Mouse (Mus musculus) testis, postnatal 10 days (tissue): ENCODE results near the gene Slc6a1.
"Not testable (repeated sequence)": the region's sequence is repeated elsewhere in the genome, so short reads cannot be mapped to it uniquely, and the experiment has no call there.

Experiments
- DNase-seq: peaks from one replicate; pipeline ENCODE4 v3.0.0; 2021; ENCODE audit warnings: low spot score

Slc6a1 gene

GRCm38 (mm10) chr6:114290184-114290583 lies 7.7 kb downstream of the Slc6a1 start:
- DNase-seq, result no peak

DNA sequence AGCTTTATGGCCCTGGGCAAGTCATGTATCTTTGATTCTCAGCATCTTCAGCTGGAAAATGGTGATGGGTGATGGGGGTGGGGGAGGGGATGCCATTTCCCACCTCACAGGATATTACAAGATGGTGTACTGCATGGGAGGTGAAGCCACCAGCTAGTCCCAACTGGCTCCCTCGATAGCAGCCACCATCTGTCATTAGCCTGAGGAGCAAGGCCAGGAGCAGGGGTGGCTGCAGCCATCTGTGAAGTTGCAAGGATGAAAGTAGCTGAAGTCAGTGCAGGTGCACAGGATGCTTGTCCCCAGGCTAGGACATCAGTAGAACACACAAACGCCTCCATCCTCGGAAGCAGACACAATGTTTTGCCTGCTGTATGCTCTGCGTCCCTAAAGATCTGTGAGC lies 8.5 kb downstream of the Slc6a1 start:
- no peak for DNase-seq

- no peak for DNase-seq
These were observed 9.0 kb downstream of the Slc6a1 start for GRCm38 (mm10) chr6:114291396-114291795.

DNA sequence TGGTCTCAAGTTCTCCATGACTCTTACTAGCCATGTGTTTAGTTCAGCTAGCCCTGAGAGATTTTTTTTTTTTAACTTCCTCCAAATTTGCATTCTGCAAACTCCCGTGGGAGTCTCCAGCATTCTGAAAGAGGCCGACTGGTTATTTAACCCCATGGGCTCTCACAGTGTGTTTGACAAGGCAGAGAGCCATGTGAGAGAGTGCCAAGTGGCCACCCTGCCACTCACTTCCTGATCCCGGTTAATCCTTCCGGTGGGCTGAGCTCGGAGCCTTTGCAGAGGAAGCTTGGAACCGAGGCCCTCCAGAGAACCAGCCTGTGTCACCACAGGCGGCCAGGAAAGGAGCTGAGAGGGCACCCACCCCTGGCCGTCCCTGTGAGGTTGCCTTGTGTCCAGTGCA lies 11.1 kb downstream of the Slc6a1 start:
- DNase-seq, result no peak

DNA sequence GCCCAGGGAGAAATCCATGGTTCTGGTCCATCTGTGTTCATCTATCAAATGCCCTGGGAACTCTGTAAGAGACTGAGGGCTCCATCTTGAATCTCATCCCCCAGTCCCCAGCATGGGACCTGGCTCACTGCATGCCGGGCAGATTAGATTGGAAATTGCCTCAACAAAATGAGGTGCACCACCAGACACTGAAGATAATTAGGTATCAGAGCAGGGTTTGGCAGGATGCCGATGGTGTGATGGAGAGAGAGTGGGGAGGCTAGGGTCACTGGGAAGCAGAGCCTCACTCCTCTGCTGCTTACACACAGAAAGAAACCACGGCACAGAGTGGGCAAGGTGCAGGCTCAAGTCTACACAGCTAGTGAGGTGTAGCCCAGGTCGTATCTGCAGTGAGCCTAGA lies 12.7 kb downstream of the Slc6a1 start:
- no peak for DNase-seq

DNA sequence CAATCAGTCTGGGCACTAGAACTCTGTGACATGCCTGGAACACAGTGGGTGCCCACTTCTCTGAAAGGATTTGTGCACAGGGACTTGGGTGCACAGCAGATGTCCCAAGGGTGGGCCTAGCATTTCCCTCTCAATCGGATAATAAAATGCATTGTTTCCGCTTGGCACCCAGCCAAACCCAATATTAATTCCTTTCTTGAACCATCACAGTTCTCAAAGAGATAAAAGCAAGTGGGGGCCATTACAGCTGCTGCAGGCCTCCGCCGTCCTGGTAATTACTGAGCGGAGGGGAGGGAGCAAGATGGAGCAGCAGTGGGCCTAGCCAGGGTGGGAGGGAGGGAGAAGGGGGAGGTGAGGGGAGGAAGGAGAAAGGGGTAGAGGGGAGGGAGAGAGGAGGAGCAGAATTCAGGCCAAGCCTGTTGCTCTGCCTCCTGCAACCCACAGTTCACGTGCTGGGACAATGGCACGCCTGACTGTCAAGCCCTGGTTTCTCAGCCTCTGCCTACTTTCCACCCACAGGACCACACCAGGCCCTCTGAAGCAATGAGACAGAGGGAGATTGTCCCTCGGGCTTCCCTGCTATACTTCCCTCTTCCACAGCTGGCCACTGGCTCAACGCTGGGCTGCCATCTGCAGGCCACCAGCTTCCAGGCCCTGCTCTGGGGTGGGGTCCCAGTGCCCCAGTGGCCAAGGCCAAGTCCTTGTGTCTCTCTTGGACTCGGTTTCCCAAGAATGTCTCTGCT lies 15.0 kb downstream of the Slc6a1 start:
- DNase-seq, result no peak

GRCm38 (mm10) chr6:114299699-114300098 lies 17.3 kb downstream of the Slc6a1 start:
- no peak for DNase-seq

- no peak for DNase-seq
These were observed 18.3 kb downstream of the Slc6a1 start for GRCm38 (mm10) chr6:114300737-114301136.

DNA sequence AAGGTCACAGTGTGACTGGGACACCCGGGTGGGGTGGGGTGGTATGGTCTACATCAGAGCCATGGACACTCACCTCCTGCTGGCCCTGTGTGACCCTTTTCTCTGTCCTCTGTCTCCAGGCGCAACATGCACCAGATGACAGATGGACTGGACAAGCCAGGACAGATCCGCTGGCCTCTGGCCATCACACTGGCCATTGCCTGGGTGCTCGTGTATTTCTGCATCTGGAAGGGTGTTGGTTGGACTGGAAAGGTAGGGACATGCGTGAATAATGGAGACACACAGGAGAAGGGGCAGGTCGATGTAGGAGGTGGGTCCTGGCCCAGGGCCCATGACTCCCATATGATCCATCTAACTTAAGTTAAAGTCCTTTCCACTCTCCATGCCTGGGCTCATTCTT lies 22.2 kb downstream of the Slc6a1 start:
- DNase-seq, result no peak

GRCm38 (mm10) chr6:114320511-114320910 lies 38.1 kb downstream of the Slc6a1 start:
- no peak for DNase-seq

DNA sequence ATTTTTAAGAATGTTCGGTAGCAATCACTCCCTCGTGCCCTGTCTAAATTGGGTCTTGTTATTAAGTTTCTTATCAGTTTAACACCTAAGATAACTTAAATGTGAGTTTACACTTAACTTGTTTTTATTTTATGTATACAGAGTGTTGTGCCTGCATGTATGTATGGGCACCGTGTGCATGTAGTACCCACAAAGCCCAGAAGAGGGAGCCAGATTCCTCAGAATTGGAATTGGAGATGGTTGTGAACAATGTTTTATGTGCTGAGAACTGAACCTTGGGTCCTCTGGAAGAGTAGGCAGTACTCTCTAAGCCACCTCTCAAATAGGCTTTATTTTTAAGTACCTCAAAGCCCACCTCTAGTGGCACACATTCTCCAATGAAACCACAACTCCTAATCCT lies 38.7 kb downstream of the Slc6a1 start:
- DNase-seq, result no peak

DNA sequence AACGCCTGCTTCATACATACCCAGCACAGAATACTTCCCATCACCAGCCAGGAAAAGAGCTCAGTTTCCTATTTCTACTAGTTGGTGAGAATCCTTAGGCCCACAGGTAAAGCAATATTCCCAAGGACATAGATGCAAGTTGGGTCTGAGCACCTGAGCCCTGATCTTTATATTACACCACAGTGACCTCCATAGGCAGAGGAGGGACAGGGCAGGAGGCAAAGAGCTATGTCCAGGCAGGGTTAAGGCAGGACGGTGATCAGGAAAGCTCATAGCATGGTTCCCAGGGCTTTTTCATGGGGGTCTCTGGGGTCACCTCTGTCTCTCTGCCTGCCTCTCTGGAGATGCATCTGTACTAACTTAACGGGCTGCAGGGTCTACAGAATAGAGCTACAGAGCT lies 40.5 kb downstream of the Slc6a1 start:
- no peak for DNase-seq

DNA sequence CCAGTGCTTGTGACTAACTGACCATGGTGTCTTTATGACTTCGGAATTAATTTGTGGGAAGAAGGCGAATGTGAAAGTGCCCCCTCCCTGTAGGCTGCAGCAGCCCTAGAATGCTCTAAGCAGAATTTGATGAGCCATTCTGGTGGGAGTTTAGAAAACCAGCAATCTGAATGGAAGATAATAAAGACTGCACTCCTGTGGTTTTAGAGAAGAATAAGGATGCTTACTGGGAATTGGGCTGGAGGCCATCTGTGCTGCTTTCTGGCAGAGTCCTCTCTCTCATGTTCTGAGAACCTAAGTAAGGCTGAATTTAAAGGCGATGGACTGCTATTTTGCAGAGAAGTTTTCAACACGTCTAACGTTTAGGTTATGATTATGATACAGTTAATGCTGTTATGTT lies 42.4 kb downstream of the Slc6a1 start:
- DNase-seq, result no peak

DNA sequence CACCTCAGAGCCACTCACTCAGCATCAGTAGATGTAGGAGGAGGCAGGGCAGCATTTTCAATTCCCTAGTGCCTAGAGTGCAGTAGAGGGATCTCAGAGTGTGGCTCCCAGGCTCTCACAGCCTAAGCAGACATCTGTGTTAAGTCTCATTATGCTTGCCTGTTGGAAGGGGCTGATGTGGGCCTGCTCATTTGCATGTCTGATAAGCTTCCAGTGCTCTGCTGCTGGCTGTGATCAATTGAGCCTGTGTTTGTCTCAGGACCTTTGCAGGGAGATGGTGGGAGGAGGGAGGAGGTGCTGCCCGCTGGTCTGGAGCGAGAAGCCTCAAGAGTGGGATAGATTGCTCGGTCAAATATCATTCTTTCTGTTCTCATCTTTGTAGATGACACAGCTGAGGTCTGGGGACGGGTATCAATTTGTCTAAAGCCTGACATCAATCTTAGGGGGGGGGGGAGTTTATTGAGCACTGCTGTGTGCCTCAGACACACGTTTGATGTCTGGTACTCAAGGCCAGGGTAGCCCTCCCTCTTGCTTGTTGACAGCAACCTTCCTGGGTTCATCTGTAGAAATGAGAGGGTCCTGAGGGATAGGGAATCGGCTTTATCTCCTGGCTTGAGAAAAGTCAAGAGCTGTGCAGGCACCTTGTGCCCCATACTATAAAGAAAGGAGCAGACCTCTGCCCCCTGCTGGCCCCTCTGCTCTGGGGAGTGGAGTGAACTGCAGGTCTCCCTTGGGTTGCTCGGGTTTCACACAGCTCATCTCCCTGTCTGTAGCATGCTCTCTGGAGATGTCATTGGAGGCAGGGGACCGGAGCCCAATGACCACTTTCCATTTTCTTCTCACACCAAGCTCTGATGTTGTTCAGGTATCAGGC lies 47.4 kb downstream of the Slc6a1 start:
- no peak for DNase-seq

DNA sequence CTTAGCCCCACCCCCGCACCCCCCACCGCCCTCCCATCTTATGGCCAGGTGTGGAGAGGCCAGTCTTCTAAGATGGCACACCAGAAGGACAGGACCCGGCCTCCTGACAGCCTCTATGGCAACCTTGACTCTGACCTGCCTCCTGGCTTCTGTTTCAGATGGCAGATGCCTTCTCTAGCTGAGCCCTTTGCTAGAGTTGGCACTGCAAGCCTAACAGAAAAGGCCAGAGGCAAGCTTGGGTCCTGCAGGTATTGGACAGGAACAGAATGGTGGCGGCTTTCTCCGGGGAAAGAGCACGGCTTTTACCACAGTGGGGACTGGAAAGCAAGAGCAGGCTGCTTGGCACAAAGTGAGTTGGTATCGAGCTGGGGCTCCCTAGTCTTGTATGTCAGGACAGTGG lies 49.5 kb downstream of the Slc6a1 start:
- no peak for DNase-seq

GRCm38 (mm10) chr6:114336128-114336943 lies 53.9 kb downstream of the Slc6a1 start:
- DNase-seq, result no peak

DNA sequence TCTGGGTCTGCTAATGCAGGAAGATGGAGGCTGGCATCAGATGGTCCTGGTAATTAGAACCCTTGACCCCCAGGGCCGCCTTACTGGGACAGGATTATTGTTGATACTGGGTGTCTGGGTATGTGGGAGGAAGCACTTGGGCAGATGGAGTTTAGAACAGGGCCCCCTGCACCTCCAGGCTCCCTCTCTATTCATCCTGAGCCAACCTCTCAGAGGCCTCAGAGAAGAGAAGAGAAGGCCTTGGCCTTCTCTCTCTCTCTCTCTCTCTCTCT lies 54.4 kb downstream of the Slc6a1 start:
- no peak for DNase-seq

GRCm38 (mm10) chr6:114341381-114341780 lies 58.9 kb downstream of the Slc6a1 start:
- DNase-seq, result not testable (repeated sequence)

GRCm38 (mm10) chr6:114343740-114344139 lies 61.3 kb downstream of the Slc6a1 start:
- DNase-seq, result peak; percentile 70

DNA sequence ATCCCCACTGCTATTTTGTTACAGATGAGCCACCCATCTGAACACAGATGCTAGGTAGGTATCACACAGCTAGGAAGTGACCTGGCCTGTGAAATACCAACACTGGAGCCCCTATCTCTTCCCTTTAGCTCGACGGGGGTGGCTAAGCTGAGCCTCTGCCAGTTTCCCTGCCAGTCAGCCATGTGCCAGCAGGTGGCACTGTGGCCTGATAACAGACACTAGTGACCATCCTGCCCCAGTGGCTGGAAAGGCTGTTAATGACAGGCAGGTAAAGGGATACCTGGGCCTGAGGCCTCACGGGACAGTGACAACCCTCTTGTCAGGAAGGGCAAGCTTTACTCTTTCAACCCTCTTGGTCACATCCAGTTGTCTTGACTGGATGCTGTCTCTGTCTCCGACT lies 62.7 kb downstream of the Slc6a1 start:
- peak; percentile 85 for DNase-seq

DNA sequence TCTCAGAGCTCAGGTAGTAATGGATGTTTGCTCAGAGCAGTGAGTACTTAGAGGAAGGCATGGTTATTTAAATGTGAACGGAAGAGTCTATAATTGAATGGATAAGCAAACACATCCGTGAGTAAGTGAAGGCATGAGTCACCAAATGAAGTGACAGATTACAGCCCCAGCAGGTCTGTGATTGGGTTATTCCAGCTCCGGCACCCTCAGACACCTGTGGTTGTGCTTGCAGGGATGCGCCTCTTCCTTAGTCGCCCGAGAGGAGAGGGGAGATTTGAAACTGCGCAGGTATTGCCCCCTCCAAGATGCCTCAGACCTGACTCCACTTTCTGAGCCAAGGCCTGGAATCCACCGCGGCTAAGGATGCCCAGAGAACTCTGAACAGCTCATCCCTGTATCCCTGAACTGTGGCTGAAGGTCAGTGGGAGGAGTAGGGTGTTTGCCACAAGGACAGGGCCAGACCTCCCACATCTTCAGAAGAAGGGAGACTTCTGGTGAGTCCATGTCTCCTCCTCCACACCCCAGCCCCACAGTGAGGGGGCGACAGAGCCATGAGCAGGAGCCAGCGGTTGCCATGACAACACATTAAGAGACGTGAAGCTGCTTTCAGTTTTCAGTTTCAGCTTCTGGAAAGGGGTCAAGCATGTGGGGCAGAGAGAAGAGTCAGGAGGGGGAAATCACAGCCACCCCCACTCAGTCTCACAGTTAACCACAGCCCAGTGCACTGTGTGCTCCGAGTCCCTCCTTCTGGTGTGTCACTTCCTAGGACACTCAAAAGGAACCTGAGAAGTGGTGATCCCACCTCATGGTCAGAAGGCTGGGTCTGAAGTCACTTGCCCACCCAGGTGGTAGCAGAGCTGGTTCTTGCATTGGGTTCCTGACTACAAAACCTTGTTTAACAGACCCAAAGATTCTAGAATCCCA lies 65.7 kb downstream of the Slc6a1 start:
- peak; percentile 54 for DNase-seq

DNA sequence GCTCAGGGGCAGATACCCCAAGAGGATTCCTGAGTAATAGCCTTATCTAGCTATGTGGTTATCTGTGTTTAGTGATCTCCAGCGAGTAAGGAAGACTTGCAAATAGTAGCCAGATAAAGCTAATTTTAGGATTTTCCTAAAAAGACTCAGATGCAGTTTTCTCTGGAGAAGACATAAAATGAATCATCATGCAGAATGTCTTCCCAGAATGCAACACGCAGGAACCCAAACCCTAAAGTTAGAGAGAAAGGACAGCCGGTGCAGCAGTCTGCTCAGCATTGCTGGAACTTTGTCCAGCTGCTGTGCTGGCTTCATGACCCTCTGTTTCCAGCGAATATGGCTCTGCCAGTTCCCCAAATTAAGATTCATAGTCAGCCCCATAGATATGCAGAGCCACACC lies 72.2 kb downstream of the Slc6a1 start:
- no peak for DNase-seq
